Mouse (Mus musculus): ENCODE measurements around the gene 1110032A03Rik. TPM values are rescaled to one million over a fixed set of nuclear protein-coding genes. Genes with fewer than 3 reads are reported as not detected.
A peak's percentile ranks its signal among the peaks of the same experiment; 100 is the strongest.

The 1110032A03Rik gene
- 22.5 and 37.0 TPM in 2 replicates for total RNA-seq (2017)

DNA sequence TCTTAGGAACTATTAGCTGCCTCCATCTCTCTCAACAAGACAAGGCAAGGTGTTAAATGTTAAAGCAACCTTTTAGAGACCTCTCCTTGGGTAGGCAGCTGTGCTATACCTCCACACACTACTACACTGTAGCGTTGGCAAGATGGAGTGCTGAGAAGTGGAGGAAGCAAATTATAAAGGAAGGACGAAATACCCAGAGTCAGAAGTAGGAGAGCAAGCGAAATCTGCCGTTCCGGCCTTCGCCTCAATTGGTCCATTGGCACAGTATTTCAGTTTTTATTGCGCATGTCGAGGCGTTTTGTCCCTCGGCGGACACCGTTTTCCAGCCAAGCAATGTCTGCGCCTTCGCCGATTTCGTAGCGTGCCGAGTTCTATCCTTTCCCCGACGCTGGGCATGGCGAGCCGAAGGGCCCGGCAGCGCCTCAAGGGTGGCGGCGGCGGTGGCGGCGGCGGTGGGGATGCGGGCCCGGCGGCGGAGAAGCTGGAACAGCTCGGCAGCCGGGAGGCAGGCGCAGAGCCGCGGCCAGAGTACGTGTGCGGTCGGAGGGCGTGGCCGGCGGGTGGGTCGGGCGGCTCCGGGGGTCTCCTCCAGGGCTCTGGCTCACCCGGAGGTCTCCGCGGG lies at the start of gene 1110032A03Rik, which contains the start of gene Alg9:
Gene 1110032A03Rik, minus strand, starts transcription at position 530 of the 622 bp plus-strand sequence.
Gene Alg9, plus strand, starts transcription at position 29 of the 622 bp plus-strand sequence.
- ATAC-seq (replicated peaks in 1 of 2; ENCODE audit: insufficient read depth in 1 of 2, low FRiP score in 2 of 2, low TSS enrichment in 1 of 2, low read depth in 1 of 2, poor library complexity in 2 of 2, severe bottlenecking in 2 of 2), result peak; percentile 63 to 75

DNA sequence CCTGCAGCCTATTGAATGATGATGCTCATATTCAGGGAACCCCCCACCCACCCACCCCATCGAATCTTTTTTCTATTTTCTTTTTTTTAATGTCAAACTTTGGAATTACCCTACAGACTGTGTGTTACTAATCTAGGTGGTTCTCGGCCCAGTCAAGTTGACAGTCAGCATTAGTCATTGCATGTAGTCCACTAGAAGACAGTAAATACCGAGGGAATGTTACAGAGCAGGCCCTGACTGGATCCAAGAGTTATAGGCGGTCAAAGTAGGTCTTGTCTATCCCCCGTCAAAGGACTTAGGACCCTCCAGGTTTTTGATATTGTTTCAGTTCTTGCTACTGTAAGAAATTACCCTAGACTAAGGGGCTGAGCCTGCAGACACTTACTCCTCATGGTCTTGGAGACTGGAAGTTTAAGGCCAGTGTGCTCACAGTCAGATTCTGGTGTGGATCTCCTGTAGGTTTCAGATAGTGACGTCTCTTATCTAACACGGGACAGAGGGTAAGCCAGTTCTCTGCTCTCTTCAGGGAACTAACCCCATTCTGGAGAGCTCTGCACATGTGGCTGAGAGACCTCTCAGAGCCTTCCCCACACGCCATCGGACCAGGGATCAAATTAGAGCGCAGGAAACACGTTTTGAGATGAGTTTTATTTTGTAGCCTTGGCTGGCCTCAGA lies 48.6 kb upstream of the 1110032A03Rik start:
- no peak for ATAC-seq (replicated peaks in 1 of 2; ENCODE audit: insufficient read depth in 1 of 2, low FRiP score in 2 of 2, low TSS enrichment in 1 of 2, low read depth in 1 of 2, poor library complexity in 2 of 2, severe bottlenecking in 2 of 2)

- ATAC-seq (replicated peaks in 1 of 2; ENCODE audit: insufficient read depth in 1 of 2, low FRiP score in 2 of 2, low TSS enrichment in 1 of 2, low read depth in 1 of 2, poor library complexity in 2 of 2, severe bottlenecking in 2 of 2), result no peak
These were observed 46.9 kb upstream of the 1110032A03Rik start for GRCm38 (mm10) chr9:50822216-50822615.

- no peak for ATAC-seq (replicated peaks in 1 of 2; ENCODE audit: insufficient read depth in 1 of 2, low FRiP score in 2 of 2, low TSS enrichment in 1 of 2, low read depth in 1 of 2, poor library complexity in 2 of 2, severe bottlenecking in 2 of 2)
These were observed 46.3 kb upstream of the 1110032A03Rik start for GRCm38 (mm10) chr9:50821651-50822050.

GRCm38 (mm10) chr9:50819716-50820115 lies 44.4 kb upstream of the 1110032A03Rik start:
- no peak for ATAC-seq (replicated peaks in 1 of 2; ENCODE audit: insufficient read depth in 1 of 2, low FRiP score in 2 of 2, low TSS enrichment in 1 of 2, low read depth in 1 of 2, poor library complexity in 2 of 2, severe bottlenecking in 2 of 2)

GRCm38 (mm10) chr9:50818050-50818449 lies 42.7 kb upstream of the 1110032A03Rik start:
- ATAC-seq (replicated peaks in 1 of 2; ENCODE audit: insufficient read depth in 1 of 2, low FRiP score in 2 of 2, low TSS enrichment in 1 of 2, low read depth in 1 of 2, poor library complexity in 2 of 2, severe bottlenecking in 2 of 2), result peak in 1 of 2 experiments; percentile 67; a peak in 2 of 4 replicates

DNA sequence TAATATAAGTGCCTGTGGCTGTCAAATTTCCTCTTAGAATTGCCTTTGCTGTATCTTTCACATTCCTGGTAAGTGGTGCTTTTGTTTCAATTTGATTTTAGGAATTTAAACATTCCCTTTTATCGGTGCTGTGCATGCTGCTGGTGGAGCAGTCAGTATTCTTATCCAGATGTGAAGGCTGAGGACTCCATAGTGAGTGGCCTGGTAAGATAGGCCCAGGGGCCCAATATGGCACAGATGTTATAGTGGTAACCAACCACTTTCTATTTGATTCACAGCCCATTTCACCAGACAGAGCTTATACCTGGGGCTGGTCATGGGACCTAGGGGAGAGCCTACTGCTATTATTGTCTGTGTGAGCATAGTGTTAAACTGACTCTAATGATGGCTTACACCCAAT lies 41.2 kb upstream of the 1110032A03Rik start:
- no peak for ATAC-seq (replicated peaks in 1 of 2; ENCODE audit: insufficient read depth in 1 of 2, low FRiP score in 2 of 2, low TSS enrichment in 1 of 2, low read depth in 1 of 2, poor library complexity in 2 of 2, severe bottlenecking in 2 of 2)

DNA sequence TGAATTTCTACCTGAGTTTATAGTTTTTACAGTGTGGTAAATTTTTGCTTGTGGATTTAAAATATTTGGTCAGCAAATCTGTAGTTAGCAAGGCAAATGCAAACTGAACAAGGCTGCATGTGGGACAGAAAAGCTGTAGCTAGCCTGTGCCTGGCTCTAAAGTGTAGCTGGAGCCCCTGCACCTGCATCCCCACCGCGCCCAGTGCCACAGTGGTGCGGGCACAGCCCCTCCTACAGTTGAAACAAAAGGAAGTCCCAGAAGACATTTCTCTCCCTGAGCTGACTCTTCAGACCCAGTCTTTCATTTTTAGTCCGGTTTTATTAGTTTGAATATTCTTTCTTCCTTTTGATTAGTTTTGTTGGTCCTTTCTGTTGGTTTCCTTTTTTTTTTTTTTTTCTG lies 40.3 kb upstream of the 1110032A03Rik start:
- no peak for ATAC-seq (replicated peaks in 1 of 2; ENCODE audit: insufficient read depth in 1 of 2, low FRiP score in 2 of 2, low TSS enrichment in 1 of 2, low read depth in 1 of 2, poor library complexity in 2 of 2, severe bottlenecking in 2 of 2)

DNA sequence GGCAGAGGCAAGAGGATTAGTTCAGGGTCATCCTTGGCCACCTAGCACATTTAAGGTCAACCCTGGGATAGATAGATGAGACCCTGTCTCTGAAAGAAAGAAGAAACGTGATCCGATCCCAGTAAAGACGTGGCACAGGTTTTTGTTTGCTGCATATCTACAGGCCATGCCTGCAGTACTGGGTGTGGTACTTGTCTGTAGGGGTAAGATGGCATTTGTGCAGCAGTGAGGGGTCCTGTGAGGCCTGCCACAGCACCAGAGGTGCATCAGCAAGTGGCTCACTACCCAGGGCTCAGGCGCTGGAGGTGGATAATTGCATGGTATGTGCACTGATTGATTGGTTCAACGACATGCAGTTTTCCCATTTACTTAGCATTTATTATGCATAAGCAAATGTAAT lies 38.5 kb upstream of the 1110032A03Rik start:
- no peak for ATAC-seq (replicated peaks in 1 of 2; ENCODE audit: insufficient read depth in 1 of 2, low FRiP score in 2 of 2, low TSS enrichment in 1 of 2, low read depth in 1 of 2, poor library complexity in 2 of 2, severe bottlenecking in 2 of 2)

- no peak for ATAC-seq (replicated peaks in 1 of 2; ENCODE audit: insufficient read depth in 1 of 2, low FRiP score in 2 of 2, low TSS enrichment in 1 of 2, low read depth in 1 of 2, poor library complexity in 2 of 2, severe bottlenecking in 2 of 2)
These were observed 36.4 kb upstream of the 1110032A03Rik start for GRCm38 (mm10) chr9:50811746-50812145.

- ATAC-seq (replicated peaks in 1 of 2; ENCODE audit: insufficient read depth in 1 of 2, low FRiP score in 2 of 2, low TSS enrichment in 1 of 2, low read depth in 1 of 2, poor library complexity in 2 of 2, severe bottlenecking in 2 of 2), result no peak
These were observed 35.9 kb upstream of the 1110032A03Rik start for GRCm38 (mm10) chr9:50811187-50811586.

DNA sequence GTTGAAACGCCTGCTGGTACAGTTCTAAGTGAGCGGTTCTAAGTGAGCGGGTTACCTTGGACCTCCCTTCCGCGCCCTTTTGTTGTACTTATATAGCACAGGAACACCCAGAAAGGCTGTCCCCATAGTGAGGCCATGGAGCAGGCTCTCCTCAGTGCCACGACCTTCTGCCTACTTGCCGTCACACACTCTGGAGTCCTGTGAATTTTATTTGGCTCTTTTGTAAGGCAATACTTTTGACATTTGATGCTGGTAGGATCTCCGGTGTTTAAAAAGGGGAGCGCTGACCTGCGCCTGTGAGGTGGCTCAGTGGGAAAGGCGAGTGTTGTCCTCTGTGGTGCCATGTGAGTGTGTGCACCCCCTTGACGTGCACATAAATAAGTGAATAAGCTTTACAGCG lies 33.8 kb upstream of the 1110032A03Rik start:
- ATAC-seq (replicated peaks in 1 of 2; ENCODE audit: insufficient read depth in 1 of 2, low FRiP score in 2 of 2, low TSS enrichment in 1 of 2, low read depth in 1 of 2, poor library complexity in 2 of 2, severe bottlenecking in 2 of 2), result no peak

- no peak for ATAC-seq (replicated peaks in 1 of 2; ENCODE audit: insufficient read depth in 1 of 2, low FRiP score in 2 of 2, low TSS enrichment in 1 of 2, low read depth in 1 of 2, poor library complexity in 2 of 2, severe bottlenecking in 2 of 2)
These were observed 33.2 kb upstream of the 1110032A03Rik start for GRCm38 (mm10) chr9:50808471-50808870.

GRCm38 (mm10) chr9:50803055-50803671 lies 27.8 kb upstream of the 1110032A03Rik start:
- peak in 1 of 2 experiments; percentile 50; a peak in 2 of 4 replicates for ATAC-seq (replicated peaks in 1 of 2; ENCODE audit: insufficient read depth in 1 of 2, low FRiP score in 2 of 2, low TSS enrichment in 1 of 2, low read depth in 1 of 2, poor library complexity in 2 of 2, severe bottlenecking in 2 of 2)

GRCm38 (mm10) chr9:50800985-50801384 lies 25.7 kb upstream of the 1110032A03Rik start:
- ATAC-seq (replicated peaks in 1 of 2; ENCODE audit: insufficient read depth in 1 of 2, low FRiP score in 2 of 2, low TSS enrichment in 1 of 2, low read depth in 1 of 2, poor library complexity in 2 of 2, severe bottlenecking in 2 of 2), result peak; percentile 67 to 78; a peak in 3 of 4 replicates

DNA sequence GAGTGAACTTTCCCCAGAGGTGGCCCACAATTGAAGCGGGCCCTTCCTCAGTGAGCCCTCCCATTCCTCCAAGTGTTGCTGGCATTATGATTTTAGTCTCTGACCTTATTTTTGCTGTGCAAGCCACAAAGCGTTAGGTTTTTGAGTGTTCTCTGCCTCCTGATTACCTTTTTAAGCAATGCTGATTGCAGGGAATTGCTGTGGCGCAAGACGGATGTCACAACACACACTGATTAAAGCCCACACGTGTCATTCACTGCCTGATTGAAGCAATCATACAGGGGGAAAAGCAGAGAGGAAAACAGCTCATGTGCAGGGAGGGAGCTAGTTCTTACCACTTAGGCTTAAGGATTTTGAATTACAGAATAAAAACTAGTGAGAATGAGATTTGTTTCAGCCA lies 23.0 kb upstream of the 1110032A03Rik start:
- ATAC-seq (replicated peaks in 1 of 2; ENCODE audit: insufficient read depth in 1 of 2, low FRiP score in 2 of 2, low TSS enrichment in 1 of 2, low read depth in 1 of 2, poor library complexity in 2 of 2, severe bottlenecking in 2 of 2), result no peak; a peak in 1 of 4 replicates

DNA sequence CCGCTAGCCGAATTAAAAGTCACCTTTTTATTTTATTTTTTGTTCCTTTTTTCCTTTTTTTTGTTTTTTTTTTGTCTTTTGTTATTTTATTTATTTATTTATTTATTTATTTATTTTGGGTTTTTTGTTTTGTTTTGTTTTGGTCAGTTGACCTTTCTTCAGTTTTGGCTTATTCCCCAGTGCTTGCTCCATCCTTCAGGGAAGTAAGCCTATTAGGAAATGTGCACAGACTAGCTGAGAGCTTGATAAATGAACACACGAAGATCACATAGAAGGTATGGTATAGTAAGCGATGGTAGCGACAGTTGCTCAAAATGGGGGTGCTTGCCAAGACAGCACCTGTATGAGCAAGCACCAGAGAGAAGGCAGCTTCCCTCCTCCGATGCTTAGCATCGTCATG lies 22.3 kb upstream of the 1110032A03Rik start:
- no peak for ATAC-seq (replicated peaks in 1 of 2; ENCODE audit: insufficient read depth in 1 of 2, low FRiP score in 2 of 2, low TSS enrichment in 1 of 2, low read depth in 1 of 2, poor library complexity in 2 of 2, severe bottlenecking in 2 of 2)

DNA sequence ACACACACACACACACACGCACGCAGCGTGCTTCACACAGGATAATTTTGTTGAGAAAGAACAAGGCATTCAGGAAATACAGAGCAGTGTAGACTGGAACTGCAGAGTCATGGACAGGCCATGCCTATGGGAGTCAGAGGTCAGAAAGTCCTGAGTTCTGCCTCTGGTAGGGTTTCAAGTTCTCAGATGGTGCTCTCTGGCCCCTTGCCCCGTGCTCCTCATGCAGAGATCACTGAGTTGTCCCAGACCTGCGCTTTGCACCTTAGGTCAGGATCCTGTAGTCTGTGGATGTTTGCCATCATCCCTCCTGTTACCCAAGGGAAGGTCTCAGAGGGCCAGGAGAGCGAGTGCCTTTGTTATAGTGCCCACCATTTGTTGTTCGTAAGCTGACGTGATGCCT lies 21.5 kb upstream of the 1110032A03Rik start:
- no peak for ATAC-seq (replicated peaks in 1 of 2; ENCODE audit: insufficient read depth in 1 of 2, low FRiP score in 2 of 2, low TSS enrichment in 1 of 2, low read depth in 1 of 2, poor library complexity in 2 of 2, severe bottlenecking in 2 of 2)

Measured in hematopoietic stem cell, adult 5-6 weeks (primary cell).